Mouse (Mus musculus) layer of hippocampus, adult 8-10 months (tissue): ENCODE results near the gene Minar1. TPM values are rescaled to one million over a fixed set of nuclear protein-coding genes. Genes with fewer than 3 reads are reported as not detected.

Experiments used
- DNase-seq, 2 experiments: peaks; one replicate each; pipeline ENCODE4 v3.0.0; 2022; ENCODE audit warnings: low spot score in 2 of 2
- total RNA-seq, 4 experiments: library from RNA; stranded (reverse); gene quantifications; 2 replicates each; pipeline ENCODE4 v1.2.4; 2022

Minar1 gene
- 1 to 10 TPM; 4.4 to 4.8 (median 4.5) TPM for total RNA-seq

GRCm38 (mm10) chr9:89623006-89623760 lies at the start of gene Minar1:
Gene Minar1, minus strand, starts transcription at chr9:89623125.
- no peak for DNase-seq

- peak; percentile 41 to 43 for DNase-seq
These were observed 47.0 kb upstream of the Minar1 start for GRCm38 (mm10) chr9:89669878-89670277.

DNA sequence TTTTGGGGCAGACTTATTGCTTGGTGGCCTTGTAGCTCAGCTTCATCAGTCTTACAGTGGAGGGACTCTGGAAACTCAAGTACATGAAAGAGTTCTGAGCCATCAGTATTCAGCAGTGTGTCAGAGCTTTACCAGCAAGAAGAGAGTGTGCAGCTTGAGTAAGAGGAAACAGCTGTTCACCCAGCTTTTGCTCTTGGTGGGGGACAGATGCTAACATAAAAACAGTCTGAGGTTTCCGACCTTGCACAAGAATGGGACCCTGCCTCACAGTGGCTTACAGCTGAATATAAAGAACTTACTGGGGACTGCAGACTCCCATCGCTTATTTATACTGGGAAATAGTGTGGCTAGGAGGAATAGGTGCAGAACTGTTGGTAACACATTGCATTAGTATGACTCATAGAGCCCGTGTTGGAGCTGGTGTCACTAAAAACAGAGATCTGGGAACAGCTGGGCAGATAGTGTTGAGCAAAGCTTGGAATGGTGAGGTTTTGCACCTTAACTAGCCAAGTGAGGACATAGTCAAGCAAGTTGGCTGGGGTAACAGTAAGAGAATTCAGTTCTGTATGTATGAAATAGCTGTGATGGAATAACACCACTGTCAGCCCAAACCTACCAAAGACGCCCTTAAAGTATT lies 44.5 kb upstream of the Minar1 start:
- DNase-seq: no peak

DNA sequence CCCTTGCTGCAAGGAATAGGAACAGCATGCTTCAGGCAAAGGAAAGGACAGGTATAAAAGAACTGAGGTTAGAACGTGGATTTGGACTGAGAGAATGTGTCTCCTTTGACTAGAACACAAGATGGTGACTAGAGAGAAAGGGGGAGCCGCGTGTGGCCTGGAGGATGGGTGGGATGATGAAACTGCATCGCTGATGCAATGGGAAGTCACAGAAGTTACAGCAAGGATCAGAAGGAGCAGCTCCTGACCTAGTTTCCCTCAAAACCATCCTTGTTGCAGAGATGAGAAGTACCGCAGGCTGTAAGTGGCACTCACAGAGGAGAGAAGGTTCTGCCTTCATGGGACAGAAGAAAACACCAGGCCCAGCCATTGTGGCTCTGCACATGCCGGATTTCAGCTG lies 28.0 kb upstream of the Minar1 start:
- no peak for DNase-seq

DNA sequence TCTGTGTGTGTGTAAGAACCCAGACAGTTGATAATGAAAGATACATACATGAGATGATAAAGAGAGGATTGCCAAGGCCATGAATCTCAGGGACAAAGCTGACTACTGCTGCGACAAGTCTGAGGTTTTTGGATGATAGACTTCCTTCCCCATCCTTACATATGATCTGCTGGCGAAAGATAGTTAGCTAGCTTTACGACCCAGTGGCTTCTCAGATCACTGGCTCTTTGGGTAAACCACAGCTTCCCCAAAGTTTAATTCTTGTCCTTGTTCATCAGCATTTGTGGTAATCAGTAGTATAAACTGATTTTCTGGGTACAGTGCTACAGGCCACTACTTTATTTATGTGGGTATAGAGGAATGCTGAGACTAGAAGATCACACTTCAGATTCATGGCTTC lies 14.5 kb upstream of the Minar1 start:
- DNase-seq: no peak

- no peak for DNase-seq
These were observed 474 bp downstream of the Minar1 start for GRCm38 (mm10) chr9:89622296-89623005.

- no peak for DNase-seq
These were observed 1.2 kb downstream of the Minar1 start for GRCm38 (mm10) chr9:89621750-89622149.

- no peak for DNase-seq
These were observed 2.6 kb downstream of the Minar1 start for GRCm38 (mm10) chr9:89620347-89620746.

- no peak for DNase-seq
These were observed 6.0 kb downstream of the Minar1 start for GRCm38 (mm10) chr9:89616946-89617345.

GRCm38 (mm10) chr9:89610592-89610991 lies 12.3 kb downstream of the Minar1 start:
- DNase-seq: no peak

- DNase-seq: no peak
These were observed 15.6 kb downstream of the Minar1 start for GRCm38 (mm10) chr9:89607321-89607720.

DNA sequence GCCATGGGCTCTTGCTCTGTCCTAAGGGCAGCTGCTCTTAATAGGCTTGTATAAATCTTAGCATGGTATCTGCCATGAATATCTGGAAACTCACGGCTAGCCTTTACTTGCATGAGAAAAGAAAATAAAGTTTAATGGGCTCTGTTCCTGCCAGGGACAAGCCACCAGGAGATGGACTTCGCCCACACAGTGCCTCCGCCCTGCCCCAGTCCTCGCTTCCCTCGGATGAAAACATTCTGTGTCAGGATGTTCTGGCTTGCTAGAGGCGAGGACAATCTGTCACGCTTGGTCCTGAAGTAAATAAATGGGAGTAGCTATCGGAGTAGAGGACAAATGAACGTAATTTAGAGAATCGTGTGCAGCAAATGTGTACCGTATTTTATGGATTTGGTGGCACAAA lies 16.7 kb downstream of the Minar1 start:
- DNase-seq: no peak

- DNase-seq: no peak
These were observed 21.0 kb downstream of the Minar1 start for GRCm38 (mm10) chr9:89601891-89602290.

GRCm38 (mm10) chr9:89600677-89601076 lies 22.2 kb downstream of the Minar1 start:
- no peak for DNase-seq

DNA sequence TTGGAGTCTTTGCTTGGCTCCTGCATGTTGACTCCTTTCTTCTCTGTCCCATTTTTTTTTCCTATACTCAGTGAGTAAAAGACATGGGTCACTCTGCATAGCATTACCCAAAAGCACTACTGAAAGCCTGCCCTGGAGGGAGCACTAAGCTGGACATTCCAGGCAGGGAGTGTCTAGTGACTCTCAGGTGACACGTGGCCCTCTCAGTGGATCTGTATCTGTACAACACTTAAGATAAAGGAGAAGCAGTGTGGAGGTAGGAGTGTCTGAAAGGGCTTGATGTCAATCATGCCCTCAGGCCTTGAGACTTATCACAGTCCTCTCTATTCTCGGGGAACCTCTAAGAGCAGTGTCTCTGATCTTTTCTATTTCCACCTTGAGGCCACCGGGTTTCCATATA lies 25.9 kb downstream of the Minar1 start:
- DNase-seq: no peak

DNA sequence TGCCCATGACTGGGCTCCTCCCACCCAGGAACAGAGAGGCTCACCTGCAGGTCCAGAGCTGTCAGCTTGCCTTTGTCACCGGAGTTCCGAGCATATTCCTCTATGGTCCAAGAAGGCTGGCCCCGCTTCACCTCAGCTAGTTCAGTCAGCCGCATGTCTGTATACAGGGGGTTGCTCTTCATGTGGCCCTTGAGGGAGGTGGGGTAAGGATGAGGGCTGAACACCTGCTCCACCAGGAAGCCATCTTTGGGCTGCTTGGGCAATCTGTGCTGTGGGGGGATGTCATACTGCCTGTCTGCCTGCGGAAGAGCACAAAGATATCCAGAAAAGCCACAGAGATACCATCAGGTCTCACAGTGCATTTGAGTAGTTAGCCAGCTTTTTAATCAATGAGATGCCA lies 26.5 kb downstream of the Minar1 start:
- DNase-seq: no peak

DNA sequence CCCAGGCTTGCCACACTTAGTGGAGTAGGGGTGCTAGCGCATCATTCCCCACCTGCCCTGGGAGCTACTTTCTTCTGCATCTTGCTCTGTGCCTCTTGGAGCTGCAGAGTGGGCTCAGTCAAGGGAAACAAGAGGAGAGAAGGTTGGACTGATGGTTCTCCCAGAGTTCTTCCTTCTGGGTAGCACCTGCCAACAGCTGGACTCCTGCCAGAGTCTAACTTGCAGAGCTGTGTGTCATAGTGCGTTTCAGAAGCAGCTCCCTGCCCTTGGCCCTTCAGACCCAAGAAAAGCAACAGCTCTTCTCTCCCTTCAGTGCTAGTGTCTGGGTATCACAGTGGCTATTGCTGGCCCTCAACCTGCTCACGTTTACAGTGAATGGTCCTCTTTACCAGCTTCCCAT lies 30.5 kb downstream of the Minar1 start:
- DNase-seq: no peak

- DNase-seq: no peak
These were observed 44.5 kb downstream of the Minar1 start for GRCm38 (mm10) chr9:89578422-89578821.

DNA sequence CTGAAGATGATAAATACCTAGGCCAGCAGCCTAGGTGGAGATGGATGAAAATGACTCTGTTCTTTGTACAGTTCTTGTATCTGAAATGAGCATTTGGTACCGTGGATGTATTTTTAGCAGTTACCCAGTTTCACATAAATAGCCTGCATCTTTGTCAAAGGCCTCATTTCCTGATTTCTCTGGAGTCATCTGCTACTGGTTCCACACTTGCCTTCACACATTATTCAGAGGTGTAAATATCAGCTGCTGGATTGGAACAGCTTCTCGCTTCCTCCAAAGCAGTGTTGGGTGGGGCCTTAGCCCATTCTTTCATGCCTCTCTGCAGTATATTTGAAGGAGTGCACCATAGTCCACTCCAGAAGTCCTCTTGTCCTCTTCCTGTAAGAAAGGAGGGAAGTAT lies 70.3 kb downstream of the Minar1 start:
- no peak for DNase-seq
